ENCODE assay signal across 18 mouse cellular contexts in the genomic region with DNA sequence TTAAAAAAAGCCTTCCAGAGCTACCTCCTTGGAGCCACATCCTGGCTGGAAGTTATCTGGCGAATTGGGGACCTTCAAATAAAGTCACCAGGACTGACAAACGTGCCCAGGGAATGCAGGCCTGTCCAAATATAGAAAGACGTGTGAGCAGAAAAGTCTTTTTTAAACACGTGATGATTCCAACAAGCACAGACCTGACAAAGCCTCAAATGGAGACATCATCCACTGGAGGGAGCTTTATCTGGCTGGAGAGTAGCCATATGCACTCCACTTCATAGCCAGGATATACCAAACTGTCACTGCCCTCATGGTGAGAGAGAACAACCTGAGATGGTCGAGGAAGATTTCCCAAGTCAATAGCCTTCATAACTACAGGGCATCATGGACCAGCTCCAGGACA. TPM values are rescaled to one million over a fixed set of nuclear protein-coding genes. Genes with fewer than 3 reads are reported as not detected.
DNase-seq lines count a peak whose midpoint lies in the region; ATAC-seq lines count a peak whose summit lies in the region.
"Had no signal": no experiment of that assay in that cellular context is flagged by ENCODE, and none has a peak within 500 bp of the region (broad histone marks: within the 10 kb centered on the region; RNA-seq: fewer than 3 reads in every experiment).

No protein-coding gene starts in this region.

- no peaks in the 10 kb centered on the region for H3K27me3 ChIP-seq in heart, embryonic 11.5 days (ENCODE audit: control insufficient read depth, insufficient read depth, low read length)
- no peaks in the 10 kb centered on the region for H3K27me3 ChIP-seq in midbrain, embryonic 11.5 days (ENCODE audit: control insufficient read depth, insufficient read depth, low read length)
- no peaks in the 10 kb centered on the region for H3K27me3 ChIP-seq in midbrain, embryonic 16.5 days (ENCODE audit: control insufficient read depth, insufficient read depth, low read depth, low read length)
- no peaks in the 10 kb centered on the region for H3K27me3 ChIP-seq in heart, embryonic 15.5 days
- H3K27me3 ChIP-seq: forebrain, embryonic 13.5 days had no signal

- no peak overlapping the region for H3K4me3 ChIP-seq in heart, embryonic 11.5 days (ENCODE audit: low read depth, low read length)
- H3K4me3 ChIP-seq in midbrain, embryonic 11.5 days (ENCODE audit: low read depth, low read length) = no peak overlapping the region
- H3K4me3 ChIP-seq in midbrain, embryonic 16.5 days (ENCODE audit: low read depth, low read length) = no peak overlapping the region
- no peak overlapping the region for H3K4me3 ChIP-seq in heart, embryonic 15.5 days
- H3K4me3 ChIP-seq: forebrain, embryonic 13.5 days had no signal

- no peak overlapping the region for H3K27ac ChIP-seq in heart, embryonic 11.5 days (ENCODE audit: low read depth, low read length)
- no peak overlapping the region for H3K27ac ChIP-seq in midbrain, embryonic 11.5 days (ENCODE audit: low read depth, low read length)
- no peak overlapping the region for H3K27ac ChIP-seq in midbrain, embryonic 16.5 days (ENCODE audit: low read length)
- peak overlapping the region; percentile 84 for H3K27ac ChIP-seq in heart, embryonic 15.5 days
- H3K27ac ChIP-seq: forebrain, embryonic 13.5 days; hindbrain, embryonic 14.5 days had no signal

- no peak overlapping the region for H3K4me2 ChIP-seq in heart, embryonic 11.5 days
- no peak overlapping the region for H3K4me2 ChIP-seq in midbrain, embryonic 11.5 days
- no peak overlapping the region for H3K4me2 ChIP-seq in midbrain, embryonic 16.5 days (ENCODE audit: low read length)
- no peak overlapping the region for H3K4me2 ChIP-seq in heart, embryonic 15.5 days
- H3K4me2 ChIP-seq: forebrain, embryonic 13.5 days; hindbrain, embryonic 14.5 days had no signal

- peak; percentile 68 to 69 for DNase-seq in heart, adult 18-20 months
- peak; percentile 51 for DNase-seq in midbrain, embryonic 11.5 days (ENCODE audit: low spot score, missing footprints)
- DNase-seq in adrenal gland, postnatal 25 days = no peak
- no peak for DNase-seq in thymus, adult 18-20 months
- DNase-seq: adrenal gland, adult 2 months; B cell, adult 2 months; cerebellum, postnatal 14 days; gastrocnemius, postnatal 10 days; kidney, adult 2 months; kidney, postnatal 4 days; lung, postnatal 4 days; midbrain, embryonic 14.5 days had no signal

- no peaks in the 10 kb centered on the region for H3K36me3 ChIP-seq in heart, embryonic 11.5 days (ENCODE audit: control insufficient read depth, insufficient read depth, low read length)
- no peaks in the 10 kb centered on the region for H3K36me3 ChIP-seq in midbrain, embryonic 11.5 days (ENCODE audit: control insufficient read depth, insufficient read depth, low read length)
- H3K36me3 ChIP-seq in midbrain, embryonic 16.5 days (ENCODE audit: control insufficient read depth, insufficient read depth, low read length) = no peaks in the 10 kb centered on the region
- no peaks in the 10 kb centered on the region for H3K36me3 ChIP-seq in heart, embryonic 15.5 days

- H3K4me1 ChIP-seq in heart, embryonic 11.5 days (ENCODE audit: control insufficient read depth, insufficient read depth, low read length) = peaks cover 12% of the 10 kb centered on the region; the same call in 1 of the 2 replicates
- H3K4me1 ChIP-seq in midbrain, embryonic 11.5 days (ENCODE audit: control insufficient read depth, insufficient read depth, low read length) = no peaks in the 10 kb centered on the region
- no peaks in the 10 kb centered on the region for H3K4me1 ChIP-seq in midbrain, embryonic 16.5 days (ENCODE audit: control insufficient read depth, insufficient read depth, low read length)
- peaks cover 54% of the 10 kb centered on the region for H3K4me1 ChIP-seq in heart, embryonic 15.5 days (replicated peaks)
- H3K4me1 ChIP-seq: forebrain, embryonic 13.5 days had no signal

- ATAC-seq in heart, embryonic 11.5 days (replicated peaks; ENCODE audit: insufficient number of reproducible peaks, low FRiP score, low TSS enrichment) = no peak
- ATAC-seq in midbrain, embryonic 11.5 days (ENCODE audit: low FRiP score) = no peak
- no peak for ATAC-seq in midbrain, embryonic 16.5 days
- ATAC-seq in heart, embryonic 15.5 days (replicated peaks; ENCODE audit: insufficient number of reproducible peaks, insufficient read depth, low FRiP score, low read depth) = peak; percentile 47
- ATAC-seq in megakaryocyte-erythroid progenitor cell, adult 5-6 weeks (replicated peaks; ENCODE audit: low FRiP score, low TSS enrichment, poor library complexity, severe bottlenecking) = no peak
- ATAC-seq: forebrain, embryonic 13.5 days had no signal

- no peaks in the 10 kb centered on the region for H3K9me3 ChIP-seq in heart, embryonic 11.5 days (replicated peaks; ENCODE audit: control insufficient read depth, low read length)
- no peaks in the 10 kb centered on the region for H3K9me3 ChIP-seq in midbrain, embryonic 11.5 days (ENCODE audit: control insufficient read depth, low read length)
- H3K9me3 ChIP-seq in midbrain, embryonic 16.5 days (replicated peaks; ENCODE audit: control insufficient read depth, low read length, poor library complexity, severe bottlenecking) = no peaks in the 10 kb centered on the region
- H3K9me3 ChIP-seq in heart, embryonic 15.5 days (replicated peaks) = no peaks in the 10 kb centered on the region
- H3K9me3 ChIP-seq: forebrain, embryonic 13.5 days had no signal

- WGBS in heart, embryonic 11.5 days (ENCODE audit: insufficient replicate concordance) = 40% methylated on average over 5 of the region's 5 CpGs
- 72% methylated on average over 5 of the region's 5 CpGs for WGBS in midbrain, embryonic 11.5 days
- WGBS in midbrain, embryonic 16.5 days = 67% methylated on average over 5 of the region's 5 CpGs
- 33% methylated on average over 5 of the region's 5 CpGs for WGBS in heart, embryonic 15.5 days

- H3K9ac ChIP-seq in heart, embryonic 11.5 days (ENCODE audit: low read depth, low read length) = no peak overlapping the region
- H3K9ac ChIP-seq in midbrain, embryonic 11.5 days (ENCODE audit: low read length) = no peak overlapping the region
- H3K9ac ChIP-seq in midbrain, embryonic 16.5 days (ENCODE audit: low read depth, low read length) = no peak overlapping the region
- no peak overlapping the region for H3K9ac ChIP-seq in heart, embryonic 15.5 days
- H3K9ac ChIP-seq: forebrain, embryonic 13.5 days; hindbrain, embryonic 14.5 days had no signal

RNA-seq across cellular contexts. Expression of gene Coq8a, which starts 13.5 kb away (rescaled TPM):
- 1,000 to 10,000 TPM in 1 of 2 experiments, 100 to 1,000 TPM in 1; 974 to 1,043 TPM for total RNA-seq in heart, adult 18-20 months (2021)
- polyA plus RNA-seq in heart, embryonic 11.5 days (2014; fragmentation: Nextera tagmentation; extraction: Ambion mirVana) = 8.6 and 10.8 TPM in 2 replicates
- polyA plus RNA-seq in midbrain, embryonic 11.5 days (2014; fragmentation: Nextera tagmentation; extraction: Ambion mirVana) = 0.93 and 1.8 TPM in 2 replicates
- 2.7 and 3.2 TPM in 2 replicates for polyA plus RNA-seq in midbrain, embryonic 16.5 days (2015; fragmentation: Nextera tagmentation; extraction: Ambion mirVana)
- polyA plus RNA-seq in heart, embryonic 15.5 days (2015; fragmentation: Nextera tagmentation; extraction: Ambion mirVana) = 55.3 and 66.7 TPM in 2 replicates
- total RNA-seq in adrenal gland, postnatal 25 days (2021) = 196 and 358 TPM in 2 replicates
- 6.3 and 8.4 TPM in 2 replicates for total RNA-seq in megakaryocyte-erythroid progenitor cell, adult 5-6 weeks (2014; fragmentation: Nextera tagmentation)
- total RNA-seq in megakaryocyte-erythroid progenitor cell, adult 5-6 weeks (2017) = 18.3 and 22.3 TPM in 2 replicates

Comparison
In these comparisons a context has a peak if more than half of its experiments do, and no peak if none do; other contexts are left out.
1. DNase-seq: peak in heart, adult 18-20 months (2 of 2) and midbrain, embryonic 11.5 days (single experiment); none in adrenal gland, postnatal 25 days (single experiment) and thymus, adult 18-20 months (0 of 2).